Mouse (Mus musculus) kidney, embryonic 16.5 days (tissue): ENCODE measurements around the gene Slc15a2. TPM values are rescaled to one million over a fixed set of nuclear protein-coding genes. Genes with fewer than 3 reads are reported as not detected.

Experiments
- ATAC-seq: fragments of 200-750 bp; cut with Nextera tagmentation; 2 replicates; pipeline ENCODE4 v1.8.0; 2017; ENCODE audit warnings: moderate TSS enrichment; ENCODE audit not compliant: low FRiP score, low TSS enrichment
- H3K27ac ChIP-seq: fragments of 300-500 bp; sonication (generic); 2 replicates; pipeline ENCODE4 v1.5.1; 2014; ENCODE audit warnings: low read length
- H3K27me3 ChIP-seq: fragments of 300-500 bp; sonication (generic); 2 replicates; pipeline ENCODE4 v1.6.1; 2014; ENCODE audit warnings: low read length, control low read depth, mixed read lengths; ENCODE audit not compliant: insufficient read depth
- H3K36me3 ChIP-seq: fragments of 300-500 bp; sonication (generic); 2 replicates; pipeline ENCODE4 v1.6.1; 2014; ENCODE audit warnings: low read length, control low read depth, mixed read lengths; ENCODE audit not compliant: insufficient read depth
- H3K4me1 ChIP-seq: fragments of 300-500 bp; sonication (generic); 2 replicates; pipeline ENCODE4 v1.6.1; 2014; ENCODE audit warnings: low read length, control low read depth, mixed read lengths; ENCODE audit not compliant: insufficient read depth
- H3K4me2 ChIP-seq: fragments of 300-500 bp; sonication (generic); replicated peaks from 2 replicates; pipeline ENCODE4 v1.6.1; 2014; ENCODE audit warnings: low read depth, low read length
- H3K4me3 ChIP-seq: fragments of 300-500 bp; sonication (generic); 2 replicates; pipeline ENCODE4 v1.5.1; 2014; ENCODE audit warnings: mild to moderate bottlenecking, low read length
- H3K9ac ChIP-seq: fragments of 300-500 bp; sonication (generic); replicated peaks from 2 replicates; pipeline ENCODE4 v1.6.1; 2014; ENCODE audit warnings: low read length
- H3K9me3 ChIP-seq: fragments of 300-500 bp; sonication (generic); 2 replicates; pipeline ENCODE4 v1.6.1; 2016; ENCODE audit warnings: low read length, control low read depth
- whole genome bisulfite sequencing: fragments of 180-500 bp; shearing (Covaris S2); extraction: QIAGEN DNeasy Blood & Tissue Kit; methylation state at CpG from one replicate; pipeline ENCODE4 v1.1.7; 2014; 5-methylcytosine and 5-hydroxymethylcytosine counted together
- microRNA-seq: library from miRNA; unstranded; fragments of <30 nt; microRNA quantifications from one replicate; pipeline ENCODE4, GENCODE M21; 2016
- polyA plus RNA-seq: library from polyadenylated mRNA; unstranded; fragments of >200 nt; fragmentation: Nextera tagmentation; extraction: Ambion mirVana; gene quantifications from 2 replicates; pipeline ENCODE4 v1.2.1, GENCODE M21; 2015

Slc15a2 gene
- polyA plus RNA-seq, 1 experiment from 2014 or later, result 28.5 TPM

- Histone ChIP-seq H3K9me3 (no peaks in the 10 kb centered on the region), H3K4me3 (no peak overlapping the region), H3K36me3 (no peaks in the 10 kb centered on the region), H3K4me1 (no peaks in the 10 kb centered on the region), H3K27ac (no peak overlapping the region), H3K27me3 (no peaks in the 10 kb centered on the region), H3K9ac (no peak overlapping the region), H3K4me2 (no peak overlapping the region)
- WGBS, result 95% methylated on average over 17 of the region's 17 CpGs
- no peak for ATAC-seq
Measured at GRCm38 (mm10) chr16:36709405-36709804, 75.4 kb downstream of the Slc15a2 start.

DNA sequence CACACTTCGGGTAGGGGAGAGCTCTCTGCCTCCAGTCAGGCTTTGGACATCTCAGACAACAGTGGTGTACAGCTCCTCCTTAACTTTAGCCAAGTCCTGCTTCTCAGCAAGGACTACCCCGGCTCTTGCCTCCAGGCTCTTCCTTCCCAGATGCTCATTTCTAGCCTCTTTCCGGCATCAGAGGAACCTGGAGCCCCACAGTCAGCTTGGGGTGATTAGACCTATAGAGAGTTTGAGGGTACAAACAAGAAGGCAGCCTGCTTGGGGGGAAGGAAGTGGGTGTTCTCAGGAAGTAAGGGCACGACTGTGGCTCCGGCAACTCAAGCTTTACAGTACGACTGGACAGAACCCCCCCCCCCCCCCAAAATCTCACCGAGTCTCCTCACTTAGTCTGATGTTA, 76.0 kb downstream of the Slc15a2 start:
- Histone ChIP-seq H3K9me3 (no peaks in the 10 kb centered on the region), H3K27ac (peak overlapping the region; percentile 1; the same call in 1 of the 2 replicates), H3K4me3 (no peak overlapping the region), H3K9ac (no peak overlapping the region), H3K4me2 (no peak overlapping the region), H3K4me1 (no peaks in the 10 kb centered on the region), H3K27me3 (no peaks in the 10 kb centered on the region), H3K36me3 (no peaks in the 10 kb centered on the region)
- ATAC-seq, result no peak
- 74% methylated on average over 7 of the region's 7 CpGs for WGBS

DNA sequence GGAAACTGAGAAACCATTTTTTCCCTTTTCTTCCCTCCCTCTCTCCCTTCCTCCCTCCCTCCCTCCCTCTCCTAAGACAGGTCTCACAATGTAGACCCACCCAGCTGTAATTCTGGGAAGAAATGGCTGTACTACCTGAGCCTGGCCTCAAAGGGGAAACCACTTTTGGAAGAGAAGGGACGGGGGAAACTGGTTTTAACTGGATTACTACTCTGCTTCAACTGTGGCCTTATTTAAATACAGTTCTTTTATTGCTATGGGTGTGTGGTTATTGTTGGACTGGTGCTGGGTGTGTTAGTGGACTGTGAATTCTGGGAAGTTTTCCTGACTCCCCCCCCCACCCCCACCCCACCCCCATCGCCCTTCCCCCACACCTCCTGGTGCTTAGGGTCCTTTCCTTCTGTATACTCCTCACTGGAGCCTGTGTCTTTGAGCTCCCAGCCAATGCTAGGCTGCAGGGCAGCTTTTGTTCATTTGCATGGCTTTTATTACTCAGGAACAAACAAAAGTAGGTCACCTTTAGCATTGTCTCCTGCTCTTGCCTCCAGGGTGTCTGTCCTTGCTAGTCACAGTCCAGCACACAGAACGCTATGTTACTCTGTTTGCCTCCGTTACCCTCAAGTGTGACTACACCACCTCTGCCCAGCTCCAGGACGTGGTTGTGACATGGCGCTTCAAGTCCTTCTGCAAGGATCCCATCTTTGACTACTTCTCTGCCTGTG, 76.9 kb downstream of the Slc15a2 start:
- Histone ChIP-seq H3K4me2 (no peak overlapping the region), H3K9ac (no peak overlapping the region), H3K9me3 (no peaks in the 10 kb centered on the region), H3K27ac (peak overlapping the region; percentile 1; the same call in 1 of the 2 replicates), H3K36me3 (no peaks in the 10 kb centered on the region), H3K27me3 (no peaks in the 10 kb centered on the region), H3K4me1 (no peaks in the 10 kb centered on the region), H3K4me3 (no peak overlapping the region)
- ATAC-seq, result peak; percentile 83
- WGBS, result 63% methylated on average over 6 of the region's 6 CpGs

- Histone ChIP-seq H3K9ac (no peak overlapping the region), H3K4me2 (no peak overlapping the region), H3K27ac (no peak overlapping the region), H3K9me3 (no peaks in the 10 kb centered on the region), H3K4me1 (no peaks in the 10 kb centered on the region), H3K36me3 (no peaks in the 10 kb centered on the region), H3K27me3 (no peaks in the 10 kb centered on the region), H3K4me3 (no peak overlapping the region)
- ATAC-seq, result no peak
- 88% methylated on average over 2 of the region's 2 CpGs for WGBS
Measured at GRCm38 (mm10) chr16:36700484-36700883, 84.3 kb downstream of the Slc15a2 start.

Small RNA genes lying within 50 kb of the gene (microRNA-seq; reads per million reads assigned to microRNA genes)
- gene Gm22617, result not detected

Other genes starting within 250 kb of the Slc15a2 start
- 0.87 and 1.3 TPM in 2 replicates for gene Casr, start 222.8 kb downstream of the Slc15a2 start, polyA plus RNA-seq
- gene Cd86, start 118.9 kb downstream of the Slc15a2 start, polyA plus RNA-seq, result 1.1 and 2.2 TPM in 2 replicates
- 8.8 and 9.6 TPM in 2 replicates for gene Ildr1, start 91.0 kb downstream of the Slc15a2 start, polyA plus RNA-seq
- 33.8 TPM in 2 replicates for gene Iqcb1, start 43.4 kb upstream of the Slc15a2 start, polyA plus RNA-seq
- gene Eaf2, start 90.0 kb upstream of the Slc15a2 start, polyA plus RNA-seq, result 9.8 and 11.6 TPM in 2 replicates
- 97.0 and 106 TPM in 2 replicates for gene Golgb1, start 90.2 kb upstream of the Slc15a2 start, polyA plus RNA-seq
- gene Hcls1, start 150.0 kb upstream of the Slc15a2 start, polyA plus RNA-seq, result 5.7 TPM in 2 replicates
- gene Fbxo40, start 205.5 kb upstream of the Slc15a2 start, polyA plus RNA-seq, result 1.6 and 2.2 TPM in 2 replicates
- gene Polq, start 226.8 kb upstream of the Slc15a2 start, polyA plus RNA-seq, result 6.3 and 7.8 TPM in 2 replicates